Mouse (Mus musculus): ENCODE data around the gene Klk5. TPM values are rescaled to one million over a fixed set of nuclear protein-coding genes. Genes with fewer than 3 reads are reported as not detected.

Gene Klk5
- polyA plus RNA-seq (2012; fragmentation: generic; extraction: Trizol): not detected

- TF ChIP-seq SRF (IDR thresholded peaks at IDR 0.05; ENCODE audit: control insufficient read depth, insufficient read length, low read depth) (no peak), USF1 (IDR thresholded peaks at IDR 0.05; ENCODE audit: low read depth) (no peak), E2F4 (IDR thresholded peaks at IDR 0.05; ENCODE audit: insufficient read depth) (no peak), MYOD1 (IDR thresholded peaks at IDR 0.05; ENCODE audit: control insufficient read depth in 1 of 3, insufficient read length in 2 of 3, low read depth in 2 of 3) (no peak), TCF3 (IDR thresholded peaks at IDR 0.05; ENCODE audit: insufficient read length, low read depth) (no peak), MAX (IDR thresholded peaks at IDR 0.05; ENCODE audit: low read depth) (no peak), TCF12 (IDR thresholded peaks at IDR 0.05; ENCODE audit: insufficient read depth, poor library complexity, severe bottlenecking) (no peak), POLR2A (IDR thresholded peaks at IDR 0.05; ENCODE audit: insufficient read length, low read depth) (no peak), POLR2AphosphoS2 (IDR thresholded peaks at IDR 0.05; ENCODE audit: insufficient read length, low read depth) (no peak), REST (IDR thresholded peaks at IDR 0.05; ENCODE audit: insufficient read depth, insufficient read length) (no peak), CEBPB (IDR thresholded peaks at IDR 0.05; ENCODE audit: insufficient read depth, poor library complexity, severe bottlenecking) (no peak), MYOG (IDR thresholded peaks at IDR 0.05; ENCODE audit: control insufficient read depth in 1 of 3, insufficient read depth in 1 of 3, insufficient read length in 2 of 3, low read depth in 2 of 3) (no peak)
- no peak within 1 kb of the TSS for H3K4me2 ChIP-seq (ENCODE audit: low read depth)
- H3K36me3 ChIP-seq (ENCODE audit: control insufficient read depth, insufficient read depth): no peaks in the 10 kb centered on the region
- no peaks in the 10 kb centered on the region for H3K27me3 ChIP-seq (ENCODE audit: control insufficient read depth, insufficient read depth, insufficient read length)
- no peak within 1 kb of the TSS for H3ac ChIP-seq (ENCODE audit: control insufficient read depth, insufficient read length)
- no peaks in the 10 kb centered on the region for H3K79me2 ChIP-seq (ENCODE audit: control insufficient read depth, insufficient read depth)
- no peak within 1 kb of the TSS for H3K4me3 ChIP-seq
These were observed at the start of gene Klk5 for GRCm38 (mm10) chr7:43841701-43842100. Gene Klk5, plus strand, starts transcription at chr7:43841971.

- H3K36me3 ChIP-seq (ENCODE audit: control insufficient read depth, insufficient read depth): no peaks in the 10 kb centered on the region
- H3K79me2 ChIP-seq (ENCODE audit: control insufficient read depth, insufficient read depth): no peaks in the 10 kb centered on the region
- H3K4me2 ChIP-seq (ENCODE audit: low read depth): no peak overlapping the region
- no peaks in the 10 kb centered on the region for H3K27me3 ChIP-seq (ENCODE audit: control insufficient read depth, insufficient read depth, insufficient read length)
- TF ChIP-seq POLR2AphosphoS2 (IDR thresholded peaks at IDR 0.05; ENCODE audit: insufficient read length, low read depth) (no peak), MYOD1 (IDR thresholded peaks at IDR 0.05; ENCODE audit: control insufficient read depth in 1 of 3, insufficient read length in 2 of 3, low read depth in 2 of 3) (no peak), E2F4 (IDR thresholded peaks at IDR 0.05; ENCODE audit: insufficient read depth) (no peak), TCF3 (IDR thresholded peaks at IDR 0.05; ENCODE audit: insufficient read length, low read depth) (no peak)
- no peak overlapping the region for H3K4me3 ChIP-seq
- no peak overlapping the region for H3ac ChIP-seq (ENCODE audit: control insufficient read depth, insufficient read length)
These were observed 45.4 kb upstream of the Klk5 start for GRCm38 (mm10) chr7:43796355-43796754.

- TF ChIP-seq TCF3 (IDR thresholded peaks at IDR 0.05; ENCODE audit: insufficient read length, low read depth): no peak
- no peak for TF ChIP-seq CEBPB (IDR thresholded peaks at IDR 0.05; ENCODE audit: insufficient read depth, poor library complexity, severe bottlenecking)
- no peak for TF ChIP-seq MAX (IDR thresholded peaks at IDR 0.05; ENCODE audit: low read depth)
- no peak for TF ChIP-seq REST (IDR thresholded peaks at IDR 0.05; ENCODE audit: insufficient read depth, insufficient read length)
- no peak for TF ChIP-seq TCF12 (IDR thresholded peaks at IDR 0.05; ENCODE audit: insufficient read depth, poor library complexity, severe bottlenecking)
- TF ChIP-seq POLR2A (IDR thresholded peaks at IDR 0.05; ENCODE audit: insufficient read length, low read depth): no peak
- no peak for TF ChIP-seq SRF (IDR thresholded peaks at IDR 0.05; ENCODE audit: control insufficient read depth, insufficient read length, low read depth)
- no peak for TF ChIP-seq E2F4 (IDR thresholded peaks at IDR 0.05; ENCODE audit: insufficient read depth)
- no peak for TF ChIP-seq MYOG (IDR thresholded peaks at IDR 0.05; ENCODE audit: control insufficient read depth in 1 of 3, insufficient read depth in 1 of 3, insufficient read length in 2 of 3, low read depth in 2 of 3)
- no peak for TF ChIP-seq POLR2AphosphoS2 (IDR thresholded peaks at IDR 0.05; ENCODE audit: insufficient read length, low read depth)
- no peak for TF ChIP-seq USF1 (IDR thresholded peaks at IDR 0.05; ENCODE audit: low read depth)
- TF ChIP-seq MYOD1 (IDR thresholded peaks at IDR 0.05; ENCODE audit: control insufficient read depth in 1 of 3, insufficient read length in 2 of 3, low read depth in 2 of 3): no peak
- no peak within 1 kb of the TSS for H3K4me3 ChIP-seq
- H3K27me3 ChIP-seq (ENCODE audit: control insufficient read depth, insufficient read depth, insufficient read length): no peaks in the 10 kb centered on the region
- no peak within 1 kb of the TSS for H3ac ChIP-seq (ENCODE audit: control insufficient read depth, insufficient read length)
- H3K4me2 ChIP-seq (ENCODE audit: low read depth): peak within 1 kb of the TSS; percentile 52
- H3K36me3 ChIP-seq (ENCODE audit: control insufficient read depth, insufficient read depth): no peaks in the 10 kb centered on the region
- H3K79me2 ChIP-seq (ENCODE audit: control insufficient read depth, insufficient read depth): no peaks in the 10 kb centered on the region
These were observed 44.4 kb upstream of the Klk5 start, which contains the start of gene Klk8 for GRCm38 (mm10) chr7:43797333-43797769. Gene Klk8, plus strand, starts transcription at chr7:43797577.

- no peak overlapping the region for H3ac ChIP-seq (ENCODE audit: control insufficient read depth, insufficient read length)
- no peaks in the 10 kb centered on the region for H3K27me3 ChIP-seq (ENCODE audit: control insufficient read depth, insufficient read depth, insufficient read length)
- H3K4me3 ChIP-seq: no peak overlapping the region
- H3K4me2 ChIP-seq (ENCODE audit: low read depth): no peak overlapping the region
- no peaks in the 10 kb centered on the region for H3K36me3 ChIP-seq (ENCODE audit: control insufficient read depth, insufficient read depth)
- no peaks in the 10 kb centered on the region for H3K79me2 ChIP-seq (ENCODE audit: control insufficient read depth, insufficient read depth)
- TF ChIP-seq MYOG (IDR thresholded peaks at IDR 0.05; ENCODE audit: control insufficient read depth in 1 of 3, insufficient read depth in 1 of 3, insufficient read length in 2 of 3, low read depth in 2 of 3) (no peak), TCF12 (IDR thresholded peaks at IDR 0.05; ENCODE audit: insufficient read depth, poor library complexity, severe bottlenecking) (no peak), TCF3 (IDR thresholded peaks at IDR 0.05; ENCODE audit: insufficient read length, low read depth) (no peak), SRF (IDR thresholded peaks at IDR 0.05; ENCODE audit: control insufficient read depth, insufficient read length, low read depth) (no peak)
These were observed 43.8 kb upstream of the Klk5 start for GRCm38 (mm10) chr7:43797844-43798462.

GRCm38 (mm10) chr7:43799876-43800275 is 41.9 kb upstream of the Klk5 start:
- no peak overlapping the region for H3K4me3 ChIP-seq
- no peaks in the 10 kb centered on the region for H3K27me3 ChIP-seq (ENCODE audit: control insufficient read depth, insufficient read depth, insufficient read length)
- H3K36me3 ChIP-seq (ENCODE audit: control insufficient read depth, insufficient read depth): no peaks in the 10 kb centered on the region
- no peak overlapping the region for H3ac ChIP-seq (ENCODE audit: control insufficient read depth, insufficient read length)
- TF ChIP-seq USF1 (IDR thresholded peaks at IDR 0.05; ENCODE audit: low read depth) (no peak), MAX (IDR thresholded peaks at IDR 0.05; ENCODE audit: low read depth) (no peak), POLR2AphosphoS2 (IDR thresholded peaks at IDR 0.05; ENCODE audit: insufficient read length, low read depth) (no peak), TCF12 (IDR thresholded peaks at IDR 0.05; ENCODE audit: insufficient read depth, poor library complexity, severe bottlenecking) (no peak), REST (IDR thresholded peaks at IDR 0.05; ENCODE audit: insufficient read depth, insufficient read length) (no peak), SRF (IDR thresholded peaks at IDR 0.05; ENCODE audit: control insufficient read depth, insufficient read length, low read depth) (no peak), E2F4 (IDR thresholded peaks at IDR 0.05; ENCODE audit: insufficient read depth) (no peak), CEBPB (IDR thresholded peaks at IDR 0.05; ENCODE audit: insufficient read depth, poor library complexity, severe bottlenecking) (no peak), TCF3 (IDR thresholded peaks at IDR 0.05; ENCODE audit: insufficient read length, low read depth) (no peak), MYOG (IDR thresholded peaks at IDR 0.05; ENCODE audit: control insufficient read depth in 1 of 3, insufficient read depth in 1 of 3, insufficient read length in 2 of 3, low read depth in 2 of 3) (no peak), POLR2A (IDR thresholded peaks at IDR 0.05; ENCODE audit: insufficient read length, low read depth) (no peak), MYOD1 (IDR thresholded peaks at IDR 0.05; ENCODE audit: control insufficient read depth in 1 of 3, insufficient read length in 2 of 3, low read depth in 2 of 3) (no peak)
- no peaks in the 10 kb centered on the region for H3K79me2 ChIP-seq (ENCODE audit: control insufficient read depth, insufficient read depth)
- H3K4me2 ChIP-seq (ENCODE audit: low read depth): no peak overlapping the region

All from myocyte (in vitro differentiated cells).